In genomic region chr6:54974501-54974900, GRCm38 (mm10) we compare ENCODE assay signal across 8 mouse cellular contexts. TPM values are rescaled to one million over a fixed set of nuclear protein-coding genes. Genes with fewer than 3 reads are reported as not detected.
DNase-seq lines count a peak whose midpoint lies in the region; ATAC-seq and TF ChIP-seq lines count a peak whose summit lies in the region.

No protein-coding gene starts in this region.

- no peak for DNase-seq in forebrain, postnatal 0 days
- peak in 1 of 2 experiments; percentile 46 for DNase-seq in spleen, adult 2 months (ENCODE audit: low read depth in 1 of 2, low spot score in 2 of 2)
- DNase-seq in spleen, adult 12 weeks (ENCODE audit: low spot score), result no peak
- DNase-seq in lung, adult 2 months, result no peak
- no peak for DNase-seq in urinary bladder, postnatal 25 days (ENCODE audit: low spot score)
- DNase-seq in yolk sac, embryonic 10.5 days (ENCODE audit: low spot score), result no peak

- ATAC-seq in forebrain, postnatal 0 days, result no peak
- ATAC-seq in forebrain, embryonic 16.5 days, result no peak
- no peak for ATAC-seq in activated CD4-positive, CD25-positive, alpha-beta regulatory T cell, adult 4 months

- no peak overlapping the region for H3K4me2 ChIP-seq in forebrain, postnatal 0 days (ENCODE audit: low read depth)
- no peak overlapping the region for H3K4me2 ChIP-seq in forebrain, embryonic 16.5 days (ENCODE audit: low read length)

- H3K27ac ChIP-seq in forebrain, postnatal 0 days (ENCODE audit: low read depth, low read length), result no peak overlapping the region
- no peak overlapping the region for H3K27ac ChIP-seq in forebrain, embryonic 16.5 days (ENCODE audit: low read length)
- H3K27ac ChIP-seq in spleen, adult 2 months (ENCODE audit: insufficient read depth, low read length), result no peak overlapping the region

- TF ChIP-seq POLR2A in spleen, adult 2 months (IDR thresholded peaks at IDR 0.05; ENCODE audit: low read depth, low read length), result no peak
- TF ChIP-seq POLR2A in lung, adult 2 months (IDR thresholded peaks at IDR 0.05; ENCODE audit: borderline replicate concordance, extremely low read depth, low read depth, low read length), result no peak

- no peaks in the 10 kb centered on the region for H3K9me3 ChIP-seq in forebrain, postnatal 0 days (ENCODE audit: low read length)
- no peaks in the 10 kb centered on the region for H3K9me3 ChIP-seq in forebrain, embryonic 16.5 days (ENCODE audit: control insufficient read depth, low read length)

- H3K27me3 ChIP-seq in forebrain, postnatal 0 days (ENCODE audit: insufficient read depth, low read length), result no peaks in the 10 kb centered on the region; the same call in none of the 2 replicates
- H3K27me3 ChIP-seq in forebrain, embryonic 16.5 days (replicated peaks; ENCODE audit: control insufficient read depth, insufficient read depth, low read length), result peaks cover 11% of the 10 kb centered on the region; the same call in 1 of the 2 replicates
- H3K27me3 ChIP-seq in spleen, adult 2 months (ENCODE audit: control insufficient read depth, insufficient read depth, low read length), result no peaks in the 10 kb centered on the region

- WGBS in forebrain, postnatal 0 days, result 67% methylated on average over 5 of the region's 5 CpGs
- WGBS in forebrain, embryonic 16.5 days, result 62% methylated on average over 5 of the region's 5 CpGs
- 62% methylated on average over 5 of the region's 5 CpGs for WGBS in spleen, adult 2 months
- WGBS in lung, adult 2 months, result 62% methylated on average over 5 of the region's 5 CpGs

- no peaks in the 10 kb centered on the region for H3K36me3 ChIP-seq in forebrain, postnatal 0 days (ENCODE audit: insufficient read depth)
- H3K36me3 ChIP-seq in forebrain, embryonic 16.5 days (ENCODE audit: control insufficient read depth, insufficient read depth), result no peaks in the 10 kb centered on the region
- H3K36me3 ChIP-seq in spleen, adult 2 months (ENCODE audit: control insufficient read depth, insufficient read depth, low read length), result no peaks in the 10 kb centered on the region

- no peak overlapping the region for H3K4me3 ChIP-seq in forebrain, postnatal 0 days (ENCODE audit: low read depth, low read length)
- no peak overlapping the region for H3K4me3 ChIP-seq in forebrain, embryonic 16.5 days (replicated peaks; ENCODE audit: low read length)
- H3K4me3 ChIP-seq in spleen, adult 2 months (ENCODE audit: extremely low read depth, insufficient read depth, insufficient read length), result no peak overlapping the region
- H3K4me3 ChIP-seq in lung, adult 2 months (replicated peaks; ENCODE audit: extremely low read depth, low read depth, low read length), result no peak overlapping the region

- no peak overlapping the region for H3K9ac ChIP-seq in forebrain, postnatal 0 days
- H3K9ac ChIP-seq in forebrain, embryonic 16.5 days (replicated peaks; ENCODE audit: low read depth, low read length), result no peak overlapping the region

- TF ChIP-seq CTCF in forebrain, postnatal 0 days (IDR thresholded peaks at IDR 0.05; ENCODE audit: low read depth), result peak; percentile 59
- peak; percentile 29; the same call in 1 of the 2 replicates for TF ChIP-seq CTCF in spleen, adult 2 months (IDR thresholded peaks at IDR 0.05; ENCODE audit: extremely low read depth, insufficient read depth, insufficient read length, insufficient replicate concordance)
- TF ChIP-seq CTCF in lung, adult 2 months (IDR thresholded peaks at IDR 0.05; ENCODE audit: insufficient read depth, low read length), result peak; percentile 69

- no peaks in the 10 kb centered on the region for H3K4me1 ChIP-seq in forebrain, postnatal 0 days (ENCODE audit: insufficient read depth)
- H3K4me1 ChIP-seq in forebrain, embryonic 16.5 days (replicated peaks; ENCODE audit: control insufficient read depth, insufficient read depth, low read length), result peaks cover 5% of the 10 kb centered on the region; the same call in 1 of the 2 replicates
- no peaks in the 10 kb centered on the region; the same call in 1 of the 2 replicates for H3K4me1 ChIP-seq in spleen, adult 2 months (ENCODE audit: control insufficient read depth, insufficient read depth, insufficient read length)
- H3K4me1 ChIP-seq in lung, adult 2 months (ENCODE audit: control insufficient read depth, insufficient read depth, low read length), result peaks cover 8% of the 10 kb centered on the region

RNA-seq across cellular contexts. Expression of gene Nod1, which starts 2.1 kb away (rescaled TPM):
- total RNA-seq in forebrain, postnatal 0 days (2014; rRNA removed), result 1.8 and 2.3 TPM in 2 replicates
- 1.5 and 2.0 TPM in 2 replicates for polyA plus RNA-seq in forebrain, postnatal 0 days (2015; fragmentation: Nextera tagmentation; extraction: Ambion mirVana)
- 2.3 and 2.5 TPM in 2 replicates for polyA plus RNA-seq in forebrain, embryonic 16.5 days (2015; fragmentation: Nextera tagmentation; extraction: Ambion mirVana)
- 41.7 and 63.0 TPM in 2 replicates for polyA plus RNA-seq in spleen, adult 2 months (2012; rRNA removed)
- polyA plus RNA-seq in lung, adult 2 months (2012; rRNA removed), result 66.0 and 85.2 TPM in 2 replicates
- polyA plus RNA-seq in activated CD4-positive, CD25-positive, alpha-beta regulatory T cell, adult 4 months (2017; shearing (Covaris generic)), result 10 to 100 TPM in 1 of 2 experiments, 1 to 10 TPM in 1; 9.7 to 12.7 TPM

RNA-seq across cellular contexts. Expression of gene Ggct, which starts 18.2 kb away (rescaled TPM):
- total RNA-seq in forebrain, postnatal 0 days (2014; rRNA removed), result 2.8 and 3.7 TPM in 2 replicates
- polyA plus RNA-seq in forebrain, postnatal 0 days (2015; fragmentation: Nextera tagmentation; extraction: Ambion mirVana), result 22.2 and 26.6 TPM in 2 replicates
- 18.9 and 21.0 TPM in 2 replicates for polyA plus RNA-seq in forebrain, embryonic 16.5 days (2015; fragmentation: Nextera tagmentation; extraction: Ambion mirVana)
- 3.3 and 4.2 TPM in 2 replicates for polyA plus RNA-seq in spleen, adult 2 months (2012; rRNA removed)
- polyA plus RNA-seq in lung, adult 2 months (2012; rRNA removed), result 1.4 and 2.4 TPM in 2 replicates
- polyA plus RNA-seq in activated CD4-positive, CD25-positive, alpha-beta regulatory T cell, adult 4 months (2017; shearing (Covaris generic)), result 10 to 100 TPM; 26.9 to 33.6 TPM
